Mouse (Mus musculus) myocyte (in vitro differentiated cells): Measurements from ENCODE around the gene Bcorl1. TPM values are rescaled to one million over a fixed set of nuclear protein-coding genes. Genes with fewer than 3 reads are reported as not detected.

ENCODE experiments used
- H3K27me3 ChIP-seq: one replicate; pipeline ENCODE4 v1.6.1; 2011; ENCODE audit not compliant: control insufficient read depth, insufficient read depth, insufficient read length
- H3K36me3 ChIP-seq: one replicate; pipeline ENCODE4 v1.6.1; 2011; ENCODE audit not compliant: control insufficient read depth, insufficient read depth
- H3K4me2 ChIP-seq: one replicate; pipeline ENCODE4 v1.6.1; 2011; ENCODE audit warnings: low read depth, control low read depth
- H3K4me3 ChIP-seq: one replicate; pipeline ENCODE4 v1.5.1; 2011; ENCODE audit warnings: mild to moderate bottlenecking, control low read depth, moderate library complexity
- H3K79me2 ChIP-seq: one replicate; pipeline ENCODE4 v1.6.1; 2011; ENCODE audit not compliant: control insufficient read depth, insufficient read depth
- H3ac ChIP-seq: one replicate; pipeline ENCODE4 v1.6.1; 2011; ENCODE audit not compliant: control insufficient read depth, insufficient read length
- CEBPB ChIP-seq: IDR thresholded peaks from 2 replicates; pipeline ENCODE4 v1.6.1; 2011; ENCODE audit warnings: mild to moderate bottlenecking, moderate library complexity; ENCODE audit not compliant: poor library complexity, insufficient read depth, severe bottlenecking
- E2F4 ChIP-seq: IDR thresholded peaks from one replicate; pipeline ENCODE4 v1.6.1; 2011; ENCODE audit warnings: mild to moderate bottlenecking, control low read depth, moderate library complexity; ENCODE audit not compliant: insufficient read depth
- MAX ChIP-seq: IDR thresholded peaks from one replicate; pipeline ENCODE4 v1.6.1; 2011; ENCODE audit warnings: low read depth, mild to moderate bottlenecking, control low read depth
- MYOD1 ChIP-seq, 3 experiments: IDR thresholded peaks; one replicate each; pipeline ENCODE4 v1.6.1; 2011; ENCODE audit warnings: control low read depth in 2 of 3, low read depth in 2 of 3, mild to moderate bottlenecking in 2 of 3, moderate library complexity in 1 of 3; ENCODE audit not compliant: insufficient read length in 2 of 3, control insufficient read depth in 1 of 3
- MYOG ChIP-seq, 3 experiments: IDR thresholded peaks; one replicate each; pipeline ENCODE4 v1.6.1; 2011; ENCODE audit warnings: control low read depth in 2 of 3, low read depth in 2 of 3, mild to moderate bottlenecking in 2 of 3; ENCODE audit not compliant: insufficient read length in 2 of 3, control insufficient read depth in 1 of 3, insufficient read depth in 1 of 3
- POLR2A ChIP-seq: IDR thresholded peaks from one replicate; pipeline ENCODE4 v1.6.1; 2011; ENCODE audit warnings: low read depth, mild to moderate bottlenecking, control low read depth, moderate library complexity; ENCODE audit not compliant: insufficient read length
- POLR2AphosphoS2 ChIP-seq: IDR thresholded peaks from one replicate; pipeline ENCODE4 v1.6.1; 2011; ENCODE audit warnings: low read depth, control low read depth; ENCODE audit not compliant: insufficient read length
- REST ChIP-seq: IDR thresholded peaks from one replicate; pipeline ENCODE4 v1.6.1; 2011; ENCODE audit warnings: mild to moderate bottlenecking, control low read depth, moderate library complexity; ENCODE audit not compliant: insufficient read depth, insufficient read length
- SRF ChIP-seq: IDR thresholded peaks from one replicate; pipeline ENCODE4 v1.6.1; 2011; ENCODE audit warnings: low read depth; ENCODE audit not compliant: control insufficient read depth, insufficient read length
- TCF12 ChIP-seq: IDR thresholded peaks from one replicate; pipeline ENCODE4 v1.6.1; 2011; ENCODE audit warnings: mild to moderate bottlenecking, control low read depth; ENCODE audit not compliant: poor library complexity, insufficient read depth, severe bottlenecking
- TCF3 ChIP-seq: IDR thresholded peaks from one replicate; pipeline ENCODE4 v1.6.1; 2011; ENCODE audit warnings: low read depth, control low read depth; ENCODE audit not compliant: insufficient read length
- USF1 ChIP-seq: IDR thresholded peaks from one replicate; pipeline ENCODE4 v1.6.1; 2011; ENCODE audit warnings: low read depth, mild to moderate bottlenecking, control low read depth, moderate library complexity
- polyA plus RNA-seq: library from polyadenylated mRNA; unstranded; fragments of >200 nt; fragmentation: generic; extraction: Trizol; gene quantifications from one replicate; pipeline ENCODE4 v1.2.1, GENCODE M21; 2012; ENCODE audit warnings: missing spikeins

Gene Bcorl1
- polyA plus RNA-seq, 1 experiment, result 4.5 TPM

GRCm38 (mm10) chrX:48385927-48386326 lies 44.8 kb downstream of the Bcorl1 start:
- H3K79me2 ChIP-seq, result no peaks in the 10 kb centered on the region
- no peak overlapping the region for H3ac ChIP-seq
- no peak for TF ChIP-seq TCF3
- TF ChIP-seq MYOG (IDR thresholded peaks at IDR 0.05; ENCODE audit: control insufficient read depth in 1 of 3, insufficient read depth in 1 of 3, insufficient read length in 2 of 3, low read depth in 2 of 3), result no peak
- no peak for TF ChIP-seq E2F4
- TF ChIP-seq REST, result no peak
- no peaks in the 10 kb centered on the region for H3K27me3 ChIP-seq
- H3K36me3 ChIP-seq, result peaks cover 7% of the 10 kb centered on the region
- H3K4me2 ChIP-seq, result no peak overlapping the region
- no peak overlapping the region for H3K4me3 ChIP-seq

- TF ChIP-seq USF1 (no peak), POLR2A (no peak), MYOD1 (IDR thresholded peaks at IDR 0.05; ENCODE audit: control insufficient read depth in 1 of 3, insufficient read length in 2 of 3, low read depth in 2 of 3) (no peak), REST (no peak)
- Histone ChIP-seq H3K79me2 (no peaks in the 10 kb centered on the region), H3K4me2 (no peak overlapping the region), H3K36me3 (peaks cover 11% of the 10 kb centered on the region), H3K4me3 (no peak overlapping the region), H3K27me3 (no peaks in the 10 kb centered on the region), H3ac (no peak overlapping the region)
Observed at GRCm38 (mm10) chrX:48389380-48389779, 48.2 kb downstream of the Bcorl1 start.

GRCm38 (mm10) chrX:48399994-48400393 lies 58.8 kb downstream of the Bcorl1 start:
- Histone ChIP-seq H3ac (no peak overlapping the region), H3K4me3 (no peak overlapping the region), H3K36me3 (no peaks in the 10 kb centered on the region), H3K4me2 (no peak overlapping the region), H3K27me3 (no peaks in the 10 kb centered on the region), H3K79me2 (no peaks in the 10 kb centered on the region)
- TF ChIP-seq MYOD1 (IDR thresholded peaks at IDR 0.05; ENCODE audit: control insufficient read depth in 1 of 3, insufficient read length in 2 of 3, low read depth in 2 of 3) (no peak), E2F4 (no peak), CEBPB (no peak), USF1 (no peak), TCF12 (no peak), POLR2A (no peak), POLR2AphosphoS2 (no peak)

GRCm38 (mm10) chrX:48405141-48405540 lies 64.0 kb downstream of the Bcorl1 start:
- H3K36me3 ChIP-seq, result no peaks in the 10 kb centered on the region
- H3K4me2 ChIP-seq, result no peak overlapping the region
- TF ChIP-seq MYOG (IDR thresholded peaks at IDR 0.05; ENCODE audit: control insufficient read depth in 1 of 3, insufficient read depth in 1 of 3, insufficient read length in 2 of 3, low read depth in 2 of 3) (peak in 1 of 3 experiments; percentile 74), MYOD1 (IDR thresholded peaks at IDR 0.05; ENCODE audit: control insufficient read depth in 1 of 3, insufficient read length in 2 of 3, low read depth in 2 of 3) (peak in 1 of 3 experiments; percentile 23), TCF3 (no peak), CEBPB (no peak)
- no peak overlapping the region for H3ac ChIP-seq
- H3K27me3 ChIP-seq, result no peaks in the 10 kb centered on the region
- no peaks in the 10 kb centered on the region for H3K79me2 ChIP-seq
- no peak overlapping the region for H3K4me3 ChIP-seq

- H3K27me3 ChIP-seq, result no peaks in the 10 kb centered on the region
- no peaks in the 10 kb centered on the region for H3K36me3 ChIP-seq
- no peak for TF ChIP-seq MAX
- TF ChIP-seq SRF, result no peak
- no peak for TF ChIP-seq MYOG (IDR thresholded peaks at IDR 0.05; ENCODE audit: control insufficient read depth in 1 of 3, insufficient read depth in 1 of 3, insufficient read length in 2 of 3, low read depth in 2 of 3)
- peak; percentile 85 for TF ChIP-seq POLR2AphosphoS2
- no peak for TF ChIP-seq USF1
- no peak for TF ChIP-seq POLR2A
- no peak for TF ChIP-seq E2F4
- TF ChIP-seq TCF12, result no peak
- H3K79me2 ChIP-seq, result no peaks in the 10 kb centered on the region
- H3K4me2 ChIP-seq, result peak overlapping the region; percentile 59
- peak overlapping the region; percentile 14 for H3K4me3 ChIP-seq
- H3ac ChIP-seq, result no peak overlapping the region
Observed at GRCm38 (mm10) chrX:48409611-48410387, 68.6 kb downstream of the Bcorl1 start.

- no peak for TF ChIP-seq POLR2A
- TF ChIP-seq TCF3, result no peak
- TF ChIP-seq SRF, result no peak
- TF ChIP-seq POLR2AphosphoS2, result no peak
- TF ChIP-seq MYOD1 (IDR thresholded peaks at IDR 0.05; ENCODE audit: control insufficient read depth in 1 of 3, insufficient read length in 2 of 3, low read depth in 2 of 3), result no peak
- no peak for TF ChIP-seq USF1
- no peak for TF ChIP-seq TCF12
- no peak for TF ChIP-seq CEBPB
- TF ChIP-seq REST, result no peak
- no peak for TF ChIP-seq E2F4
- no peak for TF ChIP-seq MAX
- no peak for TF ChIP-seq MYOG (IDR thresholded peaks at IDR 0.05; ENCODE audit: control insufficient read depth in 1 of 3, insufficient read depth in 1 of 3, insufficient read length in 2 of 3, low read depth in 2 of 3)
- Histone ChIP-seq H3K36me3 (no peaks in the 10 kb centered on the region), H3K27me3 (no peaks in the 10 kb centered on the region), H3K79me2 (no peaks in the 10 kb centered on the region), H3K4me3 (peak overlapping the region; percentile 14), H3ac (no peak overlapping the region), H3K4me2 (peak overlapping the region; percentile 24)
Observed at GRCm38 (mm10) chrX:48410388-48410776, 69.2 kb downstream of the Bcorl1 start.
